Mouse (Mus musculus) frontal cortex, adult 2 months (tissue): Measurements from ENCODE around the gene Snx20. TPM values are rescaled to one million over a fixed set of nuclear protein-coding genes. Genes with fewer than 3 reads are reported as not detected.
"Not testable (repeated sequence)": the region's sequence is repeated elsewhere in the genome, so short reads cannot be mapped to it uniquely, and the experiment has no call there.

Experiments used
- DNase-seq, 2 experiments: peaks; one replicate each; pipeline ENCODE4 v3.0.0; 2022; ENCODE audit warnings: low spot score in 1 of 2; ENCODE audit errors: extremely low spot score in 1 of 2
- polyA plus RNA-seq: library from polyadenylated mRNA; depleted of rRNA; stranded (reverse); fragments of >200 nt; gene quantifications from 2 replicates; pipeline ENCODE4 v1.2.3, GENCODE M21; 2012; rRNA removed

Gene Snx20
- polyA plus RNA-seq, result 1.2 and 1.3 TPM in 2 replicates

GRCm38 (mm10) chr8:88635474-88636397 is at the start of gene Snx20:
TSS of gene Snx20 (minus strand) at chr8:88636128.
- no peak for DNase-seq

GRCm38 (mm10) chr8:88683656-88684289 is 47.8 kb upstream of the Snx20 start:
- DNase-seq, result peak in 1 of 2 experiments; percentile 48

GRCm38 (mm10) chr8:88681046-88681445 is 45.1 kb upstream of the Snx20 start:
- DNase-seq, result peak in 1 of 2 experiments; percentile 48

GRCm38 (mm10) chr8:88680566-88680965 is 44.6 kb upstream of the Snx20 start:
- peak in 1 of 2 experiments; percentile 52 for DNase-seq

- DNase-seq, result no peak
These were observed 41.1 kb upstream of the Snx20 start for GRCm38 (mm10) chr8:88677071-88677470.

GRCm38 (mm10) chr8:88675372-88676165 is 39.6 kb upstream of the Snx20 start:
- no peak for DNase-seq

- no peak for DNase-seq
These were observed 37.9 kb upstream of the Snx20 start for GRCm38 (mm10) chr8:88673859-88674258.

GRCm38 (mm10) chr8:88671575-88671974 is 35.6 kb upstream of the Snx20 start:
- DNase-seq, result peak in 1 of 2 experiments; percentile 42

GRCm38 (mm10) chr8:88670782-88671181 is 34.9 kb upstream of the Snx20 start:
- DNase-seq, result no peak

GRCm38 (mm10) chr8:88668400-88669086 is 32.6 kb upstream of the Snx20 start:
- DNase-seq, result peak; percentile 57 to 70

GRCm38 (mm10) chr8:88666435-88666834 is 30.5 kb upstream of the Snx20 start:
- no peak for DNase-seq

GRCm38 (mm10) chr8:88664947-88665346 is 29.0 kb upstream of the Snx20 start:
- no peak for DNase-seq

GRCm38 (mm10) chr8:88664121-88664520 is 28.2 kb upstream of the Snx20 start:
- no peak for DNase-seq

GRCm38 (mm10) chr8:88662401-88662821 is 26.5 kb upstream of the Snx20 start:
- DNase-seq, result no peak

GRCm38 (mm10) chr8:88659873-88660272 is 23.9 kb upstream of the Snx20 start:
- DNase-seq, result no peak

- peak; percentile 38 to 72 for DNase-seq
These were observed 19.4 kb upstream of the Snx20 start for GRCm38 (mm10) chr8:88655334-88655733.

- DNase-seq, result not testable (repeated sequence)
These were observed 15.2 kb upstream of the Snx20 start for GRCm38 (mm10) chr8:88651122-88651521.

GRCm38 (mm10) chr8:88650016-88650708 is 14.2 kb upstream of the Snx20 start:
- no peak for DNase-seq

- no peak for DNase-seq
These were observed 12.4 kb upstream of the Snx20 start for GRCm38 (mm10) chr8:88648322-88648721.
